Mouse (Mus musculus): ENCODE data around the gene Pou3f1. TPM values are rescaled to one million over a fixed set of nuclear protein-coding genes. Genes with fewer than 3 reads are reported as not detected.

Pou3f1 gene
- not detected for polyA plus RNA-seq (2017; shearing (Covaris generic))

DNA sequence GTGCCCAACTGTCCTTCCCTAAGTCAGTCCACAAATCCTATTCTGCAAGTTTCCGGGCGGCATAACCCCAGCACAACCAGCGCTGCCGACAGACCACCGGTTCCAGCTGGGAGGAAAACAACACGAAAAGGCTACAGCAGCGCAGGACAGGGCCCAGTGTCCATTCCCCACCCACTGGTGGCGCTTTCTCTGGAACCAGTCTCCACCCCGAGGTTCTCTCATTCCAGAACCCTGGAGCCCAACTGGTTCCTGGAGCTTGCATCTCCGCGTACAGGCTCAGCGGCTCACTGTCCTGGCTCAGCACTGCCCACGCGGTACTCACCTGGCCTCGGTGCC, at the start of gene Pou3f1:
TSS of gene Pou3f1 (plus strand) at position 290 of the 336 bp plus-strand sequence.

DNA sequence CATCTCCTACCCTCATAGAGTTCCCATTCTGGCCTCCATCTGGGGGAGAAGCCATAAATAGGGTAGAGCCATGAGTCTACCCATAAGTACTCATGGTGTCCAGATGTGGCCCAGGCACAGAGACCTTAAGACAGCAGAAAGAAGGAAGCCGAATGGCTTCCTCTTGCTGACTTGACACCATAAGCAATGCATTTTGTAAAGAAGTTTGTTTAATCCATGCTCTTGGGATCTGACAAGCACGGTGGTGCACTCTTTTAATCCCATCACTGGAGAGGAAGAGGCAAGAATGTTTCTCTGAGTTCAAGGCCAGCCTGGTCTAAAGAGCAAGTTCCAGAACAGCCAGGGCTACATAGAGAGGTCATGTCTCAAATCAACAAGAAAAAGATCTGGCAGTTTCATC, 45.9 kb upstream of the Pou3f1 start, which contains the start of gene 3100002H09Rik:
TSS of gene 3100002H09Rik (minus strand) at position 101 of the 400 bp plus-strand sequence.

DNA sequence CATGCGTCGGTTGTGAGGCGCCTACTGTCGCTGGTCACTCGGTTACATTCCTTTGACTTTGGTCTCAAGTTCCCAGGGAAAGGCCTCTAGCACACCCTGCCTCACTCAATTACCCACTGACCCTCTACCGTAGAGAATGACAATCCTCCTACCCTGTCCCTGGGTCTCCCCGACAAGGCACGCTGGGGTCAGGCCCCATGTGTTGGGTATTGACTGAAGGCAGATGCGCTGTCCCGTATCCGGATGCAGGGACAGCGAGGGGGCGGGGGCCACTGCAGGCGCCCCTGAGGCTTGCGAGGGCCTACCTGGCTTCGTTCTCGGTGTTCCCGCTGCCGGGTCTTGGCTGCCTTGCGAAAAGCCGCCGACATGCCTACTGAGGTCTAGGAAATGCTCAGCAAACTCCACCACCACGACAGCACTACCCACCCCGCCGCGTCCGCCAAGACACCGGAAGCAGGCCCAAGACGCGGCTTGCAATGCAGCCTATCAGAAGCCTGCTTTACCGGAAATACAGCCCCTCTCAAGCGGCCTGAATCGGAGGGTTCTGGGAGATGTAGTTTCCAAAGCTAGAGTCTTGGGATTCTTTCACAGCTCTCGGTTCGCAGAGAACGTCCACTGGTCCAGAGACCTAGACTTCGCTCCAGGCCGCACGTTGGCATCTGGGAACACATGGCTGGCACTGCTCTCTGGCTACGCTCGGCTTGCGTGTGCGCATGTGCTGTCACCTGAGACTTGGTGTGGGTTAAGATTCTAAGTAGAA, 36.7 kb downstream of the Pou3f1 start, which contains the start of gene Utp11:
TSS of gene Utp11 (minus strand) at position 466 of the 760 bp plus-strand sequence.

GRCm38 (mm10) chr4:124700248-124700971, 43.8 kb downstream of the Pou3f1 start, which contains the start of gene Fhl3:
Gene Fhl3 (plus strand): TSS chr4:124700701.

Other genes starting within 250 kb of the Pou3f1 start
- gene 3100002H09Rik, start 46.0 kb upstream of the Pou3f1 start, polyA plus RNA-seq (2017; shearing (Covaris generic)), result 0.28 TPM
- 61.4 TPM for gene Utp11, start 36.8 kb downstream of the Pou3f1 start, polyA plus RNA-seq (2017; shearing (Covaris generic))
- gene Fhl3, start 43.9 kb downstream of the Pou3f1 start, polyA plus RNA-seq (2017; shearing (Covaris generic)), result 0.84 TPM
- 133 TPM for gene Sf3a3, start 58.0 kb downstream of the Pou3f1 start, polyA plus RNA-seq (2017; shearing (Covaris generic))
- gene Inpp5b, start 85.0 kb downstream of the Pou3f1 start, polyA plus RNA-seq (2017; shearing (Covaris generic)), result 124 TPM
- 17.9 TPM for gene Mtf1, start 145.3 kb downstream of the Pou3f1 start, polyA plus RNA-seq (2017; shearing (Covaris generic))
- gene Yrdc, start 193.9 kb downstream of the Pou3f1 start, polyA plus RNA-seq (2017; shearing (Covaris generic)), result 86.9 TPM
- 25.3 TPM for gene 1110065P20Rik, start 194.4 kb downstream of the Pou3f1 start, polyA plus RNA-seq (2017; shearing (Covaris generic))
- 2.2 TPM for gene Maneal, start 205.4 kb downstream of the Pou3f1 start, polyA plus RNA-seq (2017; shearing (Covaris generic))
- gene Epha10, start 224.1 kb downstream of the Pou3f1 start, polyA plus RNA-seq (2017; shearing (Covaris generic)), result 0.08 TPM

Data from CD4-positive, CD25-positive, alpha-beta regulatory T cell (primary cell).